Mouse (Mus musculus) right cerebral cortex, postnatal 10 days (tissue): ENCODE measurements at regions not wholly inside any gene's neighbourhood (a gene's known extent, or its start where the extent isn't known, plus 50 kb on each side); places are given as distances from the start of the nearest gene placed in this dataset.

Source experiments
- DNase-seq, 2 experiments: peaks; one replicate each; pipeline ENCODE4 v3.0.0; 2021; ENCODE audit warnings: low spot score in 2 of 2

GRCm38 (mm10) chr5:16681055-16681454 is 110.6 kb upstream of the Gm28710 start:
- no peak for DNase-seq

DNA sequence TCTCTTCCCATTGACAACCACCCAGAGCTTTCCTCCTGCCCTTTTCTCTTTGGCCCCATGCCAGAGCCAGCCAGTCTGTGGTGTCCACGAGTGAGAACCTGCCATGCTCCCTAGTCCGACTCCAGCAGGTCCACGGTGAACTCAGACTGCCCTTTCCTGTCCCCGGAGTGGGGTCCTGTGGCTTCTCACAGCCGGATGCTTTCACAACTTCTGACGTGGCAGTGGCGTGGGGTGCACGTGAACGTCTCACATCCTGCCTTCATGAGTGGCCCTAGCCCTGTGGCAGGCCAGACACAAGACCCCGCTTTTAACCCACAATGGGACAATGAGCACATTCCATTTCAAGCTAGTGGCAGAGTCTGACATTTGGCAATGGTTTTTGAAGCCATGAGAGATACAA is 107.5 kb upstream of the Gm28710 start:
- peak in 1 of 2 experiments; percentile 20 for DNase-seq

GRCm38 (mm10) chr5:16699260-16699659 is 92.3 kb upstream of the Gm28710 start:
- no peak for DNase-seq

- no peak for DNase-seq
Observed at GRCm38 (mm10) chr5:16700546-16700945, 91.1 kb upstream of the Gm28710 start.

- no peak for DNase-seq
Observed at GRCm38 (mm10) chr5:16702675-16703074, 88.9 kb upstream of the Gm28710 start.

DNA sequence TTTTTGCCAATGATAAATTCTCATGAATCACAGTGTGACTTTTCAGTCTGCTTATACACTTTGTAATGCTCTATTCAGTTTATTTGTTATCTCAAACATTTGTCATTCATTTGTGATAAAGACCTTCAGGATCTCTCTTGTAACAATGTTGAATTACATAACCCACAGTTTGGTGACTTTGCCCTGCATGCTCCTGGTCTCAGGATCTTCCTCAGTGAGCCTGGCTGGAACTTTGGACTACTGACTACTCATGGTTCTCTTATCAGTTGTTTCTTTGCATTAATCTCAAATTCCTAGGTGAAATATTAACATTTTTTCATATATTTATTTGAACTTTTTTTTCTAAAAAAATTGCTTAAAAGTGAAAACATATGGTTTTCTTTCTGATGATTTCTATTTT is 75.7 kb upstream of the Gm28710 start:
- no peak for DNase-seq

- no peak for DNase-seq
Observed at GRCm38 (mm10) chr5:16716391-16716790, 75.2 kb upstream of the Gm28710 start.

- no peak for DNase-seq
Observed at GRCm38 (mm10) chr5:16724820-16725219, 66.8 kb upstream of the Gm28710 start.
